Mouse (Mus musculus): Measurements from ENCODE around the gene Hephl1. TPM values are rescaled to one million over a fixed set of nuclear protein-coding genes. Genes with fewer than 3 reads are reported as not detected.
A peak's percentile ranks its signal among the peaks of the same experiment; 100 is the strongest.

Gene Hephl1
- total RNA-seq, 1 experiment from 2014 or later = 0.07 TPM

- no peak for DNase-seq
Measured at GRCm38 (mm10) chr9:15060026-15060425, 51.9 kb downstream of the Hephl1 start.

GRCm38 (mm10) chr9:15045740-15046139 lies 66.2 kb downstream of the Hephl1 start:
- DNase-seq = no peak

- peak; percentile 80 for DNase-seq
Measured at GRCm38 (mm10) chr9:15045084-15045669, 66.7 kb downstream of the Hephl1 start, which contains the start of gene Panx1. Gene Panx1, minus strand, starts transcription at chr9:15045478.

- DNase-seq = no peak
Measured at GRCm38 (mm10) chr9:15044391-15045083, 67.4 kb downstream of the Hephl1 start.

GRCm38 (mm10) chr9:15041556-15041955 lies 70.4 kb downstream of the Hephl1 start:
- no peak for DNase-seq

GRCm38 (mm10) chr9:15039848-15040247 lies 72.1 kb downstream of the Hephl1 start:
- DNase-seq = no peak

GRCm38 (mm10) chr9:15037704-15038103 lies 74.2 kb downstream of the Hephl1 start:
- DNase-seq = no peak

- no peak for DNase-seq
Measured at GRCm38 (mm10) chr9:15037237-15037636, 74.7 kb downstream of the Hephl1 start.

- no peak for DNase-seq
Measured at GRCm38 (mm10) chr9:15036807-15037206, 75.1 kb downstream of the Hephl1 start.

GRCm38 (mm10) chr9:15036405-15036804 lies 75.5 kb downstream of the Hephl1 start:
- no peak for DNase-seq

GRCm38 (mm10) chr9:15035979-15036378 lies 75.9 kb downstream of the Hephl1 start:
- DNase-seq = no peak

- DNase-seq = peak; percentile 49
Measured at GRCm38 (mm10) chr9:15034546-15035273, 77.2 kb downstream of the Hephl1 start.

GRCm38 (mm10) chr9:15033568-15034160 lies 78.2 kb downstream of the Hephl1 start:
- peak; percentile 59 for DNase-seq

GRCm38 (mm10) chr9:15032797-15033196 lies 79.1 kb downstream of the Hephl1 start:
- no peak for DNase-seq

GRCm38 (mm10) chr9:15030771-15031170 lies 81.1 kb downstream of the Hephl1 start:
- peak; percentile 76 for DNase-seq

GRCm38 (mm10) chr9:15029025-15029727 lies 82.7 kb downstream of the Hephl1 start:
- peak; percentile 84 for DNase-seq

GRCm38 (mm10) chr9:15027725-15028124 lies 84.2 kb downstream of the Hephl1 start:
- peak; percentile 53 for DNase-seq

- no peak for DNase-seq
Measured at GRCm38 (mm10) chr9:15023049-15023448, 88.9 kb downstream of the Hephl1 start.

- peak; percentile 18 for DNase-seq
Measured at GRCm38 (mm10) chr9:15021156-15021555, 90.8 kb downstream of the Hephl1 start.

GRCm38 (mm10) chr9:15020561-15021080 lies 91.3 kb downstream of the Hephl1 start:
- no peak for DNase-seq

- DNase-seq = peak; percentile 2
Measured at GRCm38 (mm10) chr9:15018756-15019131, 93.2 kb downstream of the Hephl1 start.
